Mouse (Mus musculus): Measurements from ENCODE around the gene Zfp174. TPM values are rescaled to one million over a fixed set of nuclear protein-coding genes. Genes with fewer than 3 reads are reported as not detected.

Zfp174 gene
- under 1 TPM; 0.42 to 0.44 TPM for total RNA-seq (2023)

GRCm38 (mm10) chr16:3846711-3847518 is at the start of gene Zfp174:
Gene Zfp174 (plus strand): TSS chr16:3847268.

GRCm38 (mm10) chr16:3830588-3831109 is 16.4 kb upstream of the Zfp174 start, which contains the start of gene Olfr15:
Gene Olfr15 (plus strand): TSS chr16:3830878.

GRCm38 (mm10) chr16:3872216-3873047 is 25.4 kb downstream of the Zfp174 start, which contains the start of gene Naa60:
Gene Naa60 (plus strand): TSS chr16:3872375.

GRCm38 (mm10) chr16:3884201-3885064 is 37.4 kb downstream of the Zfp174 start, which contains the start of the genes Zfp597 and Gm20695:
Gene Zfp597 (minus strand): TSS chr16:3884561.
Gene Gm20695 (plus strand): TSS chr16:3884648.

Other genes with a start within 250 kb of the Zfp174 start
- 10 to 100 TPM; 28.1 to 32.6 TPM for gene Mefv, start 129.2 kb upstream of the Zfp174 start, total RNA-seq (2023)
- 10 to 100 TPM; 28.8 to 43.6 TPM for gene Zfp263, start 103.2 kb upstream of the Zfp174 start, total RNA-seq (2023)
- not detected for gene Olfr15, start 16.4 kb upstream of the Zfp174 start, total RNA-seq (2023)
- 100 to 1,000 TPM; 118 to 123 TPM for gene Naa60, start 25.1 kb downstream of the Zfp174 start, total RNA-seq (2023)
- gene Zfp597, start 37.3 kb downstream of the Zfp174 start, total RNA-seq (2023) = 10 to 100 TPM; 18.8 to 23.0 TPM
- gene Gm20695, start 37.4 kb downstream of the Zfp174 start, total RNA-seq (2023) = 1 to 10 TPM; 1.4 to 1.7 TPM
- gene 1700037C18Rik, start 61.4 kb downstream of the Zfp174 start, total RNA-seq (2023) = 1 to 10 TPM; 6.4 to 7.7 TPM
- 10 to 100 TPM in 1 of 2 experiments, 1 to 10 TPM in 1; 9.8 to 12.7 TPM for gene Cluap1, start 61.5 kb downstream of the Zfp174 start, total RNA-seq (2023)
- 1 to 10 TPM in 1 of 2 experiments, under 1 TPM in 1; 0.82 to 1.2 TPM for gene Nlrc3, start 129.4 kb downstream of the Zfp174 start, total RNA-seq (2023)
- 10 to 100 TPM; 21.8 to 26.6 TPM for gene Slx4, start 156.5 kb downstream of the Zfp174 start, total RNA-seq (2023)
- 1 to 10 TPM in 1 of 2 experiments, not detected in 1; 1.1 TPM for gene Dnase1, start 189.7 kb downstream of the Zfp174 start, total RNA-seq (2023)
- gene Trap1, start 230.6 kb downstream of the Zfp174 start, total RNA-seq (2023) = 10 to 100 TPM; 25.0 to 26.1 TPM